Mouse (Mus musculus) ovary, postnatal 10 days (tissue): ENCODE data around the gene Prkaa2.

Experiments used
- DNase-seq: peaks from one replicate; pipeline ENCODE4 v3.0.0; 2022; ENCODE audit warnings: low spot score

Prkaa2 gene

GRCm38 (mm10) chr4:105108641-105109198, 970 bp downstream of the Prkaa2 start:
- DNase-seq: no peak

GRCm38 (mm10) chr4:105107943-105108640, 1.6 kb downstream of the Prkaa2 start:
- DNase-seq: no peak

GRCm38 (mm10) chr4:105104099-105104872, 5.4 kb downstream of the Prkaa2 start:
- no peak for DNase-seq

GRCm38 (mm10) chr4:105101337-105101688, 8.4 kb downstream of the Prkaa2 start:
- DNase-seq: no peak

- no peak for DNase-seq
These were observed 9.0 kb downstream of the Prkaa2 start for GRCm38 (mm10) chr4:105100508-105101336.

- no peak for DNase-seq
These were observed 11.0 kb downstream of the Prkaa2 start for GRCm38 (mm10) chr4:105098660-105099059.

GRCm38 (mm10) chr4:105098158-105098557, 11.5 kb downstream of the Prkaa2 start:
- DNase-seq: no peak

- DNase-seq: no peak
These were observed 14.4 kb downstream of the Prkaa2 start for GRCm38 (mm10) chr4:105095316-105095715.

- DNase-seq: no peak
These were observed 15.7 kb downstream of the Prkaa2 start for GRCm38 (mm10) chr4:105093951-105094350.

- no peak for DNase-seq
These were observed 19.3 kb downstream of the Prkaa2 start for GRCm38 (mm10) chr4:105090417-105090816.

GRCm38 (mm10) chr4:105089386-105089785, 20.3 kb downstream of the Prkaa2 start:
- no peak for DNase-seq

GRCm38 (mm10) chr4:105088671-105089070, 21.0 kb downstream of the Prkaa2 start:
- no peak for DNase-seq

GRCm38 (mm10) chr4:105076152-105076551, 33.5 kb downstream of the Prkaa2 start:
- DNase-seq: no peak

GRCm38 (mm10) chr4:105071761-105072427, 37.8 kb downstream of the Prkaa2 start:
- no peak for DNase-seq

- DNase-seq: peak; percentile 15
These were observed 38.7 kb downstream of the Prkaa2 start for GRCm38 (mm10) chr4:105070982-105071381.

GRCm38 (mm10) chr4:105051291-105051690, 58.4 kb downstream of the Prkaa2 start:
- DNase-seq: no peak

GRCm38 (mm10) chr4:105050041-105050440, 59.6 kb downstream of the Prkaa2 start:
- DNase-seq: no peak

- DNase-seq: no peak
These were observed 75.4 kb downstream of the Prkaa2 start for GRCm38 (mm10) chr4:105034259-105034658.

- no peak for DNase-seq
These were observed 76.5 kb downstream of the Prkaa2 start for GRCm38 (mm10) chr4:105033153-105033552.

GRCm38 (mm10) chr4:105031104-105031503, 78.6 kb downstream of the Prkaa2 start:
- no peak for DNase-seq

GRCm38 (mm10) chr4:105027278-105027677, 82.4 kb downstream of the Prkaa2 start:
- DNase-seq: no peak
